7 mouse cellular contexts compared by ENCODE assay signal in genomic region chr9:21037481-21037891, GRCm38 (mm10). TPM values are rescaled to one million over a fixed set of nuclear protein-coding genes. Genes with fewer than 3 reads are reported as not detected.
DNase-seq lines count a peak whose midpoint lies in the region; ATAC-seq lines count a peak whose summit lies in the region.

No protein-coding gene starts in this region.

- peak; percentile 15; the same call in 1 of the 2 replicates for ATAC-seq in lung, embryonic 15.5 days (ENCODE audit: borderline replicate concordance, extremely low read depth, low FRiP score, low TSS enrichment)
- ATAC-seq in forebrain, embryonic 11.5 days (replicated peaks; ENCODE audit: low FRiP score), result 0 out of 2 replicates have a peak, but pooled peaks have one; percentile 16
- peak; percentile 74; the same call in 1 of the 2 replicates for ATAC-seq in hindbrain, embryonic 14.5 days (ENCODE audit: low FRiP score)
- ATAC-seq in limb, embryonic 13.5 days (ENCODE audit: low FRiP score, low read depth), result no peak

- H3K27ac ChIP-seq in lung, embryonic 15.5 days, result no peak overlapping the region
- H3K27ac ChIP-seq in forebrain, embryonic 11.5 days (ENCODE audit: low read depth, low read length), result no peak overlapping the region
- no peak overlapping the region for H3K27ac ChIP-seq in hindbrain, embryonic 14.5 days
- no peak overlapping the region for H3K27ac ChIP-seq in limb, embryonic 13.5 days

- H3K27me3 ChIP-seq in lung, embryonic 15.5 days, result peaks cover 75% of the 10 kb centered on the region
- peaks cover 70% of the 10 kb centered on the region for H3K27me3 ChIP-seq in forebrain, embryonic 11.5 days (ENCODE audit: control insufficient read depth, insufficient read depth, low read length)
- H3K27me3 ChIP-seq in hindbrain, embryonic 14.5 days (ENCODE audit: control insufficient read depth, insufficient read depth, low read length), result peaks cover 82% of the 10 kb centered on the region
- H3K27me3 ChIP-seq in limb, embryonic 13.5 days, result peaks cover 83% of the 10 kb centered on the region

- H3K36me3 ChIP-seq in lung, embryonic 15.5 days, result no peaks in the 10 kb centered on the region
- H3K36me3 ChIP-seq in forebrain, embryonic 11.5 days (ENCODE audit: control insufficient read depth, insufficient read depth, low read length), result no peaks in the 10 kb centered on the region
- H3K36me3 ChIP-seq in hindbrain, embryonic 14.5 days (replicated peaks; ENCODE audit: control insufficient read depth, insufficient read depth), result no peaks in the 10 kb centered on the region
- H3K36me3 ChIP-seq in limb, embryonic 13.5 days, result no peaks in the 10 kb centered on the region

- DNase-seq in lung, postnatal 25 days (ENCODE audit: low spot score), result no peak
- peak; percentile 72 for DNase-seq in forebrain, embryonic 11.5 days (ENCODE audit: low spot score)
- peak; percentile 61 for DNase-seq in hindbrain, embryonic 14.5 days (ENCODE audit: low spot score)
- DNase-seq in right cerebral cortex, postnatal 10 days (ENCODE audit: low spot score in 2 of 2), result peak; percentile 65 to 70
- DNase-seq in spleen, adult 12 weeks (ENCODE audit: low spot score), result no peak

- peaks cover 44% of the 10 kb centered on the region for H3K4me1 ChIP-seq in lung, embryonic 15.5 days
- H3K4me1 ChIP-seq in forebrain, embryonic 11.5 days (replicated peaks; ENCODE audit: control insufficient read depth, insufficient read depth, low read length), result peaks cover 13% of the 10 kb centered on the region
- peaks cover 36% of the 10 kb centered on the region for H3K4me1 ChIP-seq in hindbrain, embryonic 14.5 days (replicated peaks; ENCODE audit: control insufficient read depth, insufficient read depth, low read length)
- peaks cover 37% of the 10 kb centered on the region for H3K4me1 ChIP-seq in limb, embryonic 13.5 days

- peak overlapping the region; percentile 76 for H3K4me2 ChIP-seq in lung, embryonic 15.5 days
- H3K4me2 ChIP-seq in forebrain, embryonic 11.5 days (ENCODE audit: low read depth, low read length, severe bottlenecking), result peak overlapping the region; percentile 49
- H3K4me2 ChIP-seq in hindbrain, embryonic 14.5 days (replicated peaks), result peak overlapping the region; percentile 76
- H3K4me2 ChIP-seq in limb, embryonic 13.5 days (replicated peaks), result peak overlapping the region; percentile 70

- WGBS in lung, embryonic 15.5 days, result 2% methylated on average over 31 of the region's 31 CpGs
- under 1% methylated on average over 31 of the region's 31 CpGs for WGBS in forebrain, embryonic 11.5 days
- under 1% methylated on average over 31 of the region's 31 CpGs for WGBS in hindbrain, embryonic 14.5 days
- 2% methylated on average over 31 of the region's 31 CpGs for WGBS in limb, embryonic 13.5 days

- H3K9me3 ChIP-seq in lung, embryonic 15.5 days, result no peaks in the 10 kb centered on the region
- H3K9me3 ChIP-seq in forebrain, embryonic 11.5 days (ENCODE audit: control insufficient read depth, low read length), result no peaks in the 10 kb centered on the region
- no peaks in the 10 kb centered on the region for H3K9me3 ChIP-seq in hindbrain, embryonic 14.5 days (ENCODE audit: control insufficient read depth, low read length)
- H3K9me3 ChIP-seq in limb, embryonic 13.5 days, result 0 out of 2 replicates have a peak, but pooled peaks cover 5% of the 10 kb centered on the region

- peak overlapping the region; percentile 22 for H3K9ac ChIP-seq in lung, embryonic 15.5 days
- H3K9ac ChIP-seq in forebrain, embryonic 11.5 days (ENCODE audit: low read length), result peak overlapping the region; percentile 20; the same call in 1 of the 2 replicates
- peak overlapping the region; percentile 70 for H3K9ac ChIP-seq in hindbrain, embryonic 14.5 days
- H3K9ac ChIP-seq in limb, embryonic 13.5 days, result peak overlapping the region; percentile 51

- peak overlapping the region; percentile 39 for H3K4me3 ChIP-seq in lung, embryonic 15.5 days
- H3K4me3 ChIP-seq in forebrain, embryonic 11.5 days (ENCODE audit: low read depth, low read length), result peak overlapping the region; percentile 24
- peak overlapping the region; percentile 46 for H3K4me3 ChIP-seq in hindbrain, embryonic 14.5 days (replicated peaks; ENCODE audit: low read length)
- peak overlapping the region; percentile 45 for H3K4me3 ChIP-seq in limb, embryonic 13.5 days

RNA-seq across cellular contexts. Expression of gene Icam5, which starts 5.6 kb away (rescaled TPM):
- 0.17 and 0.23 TPM in 2 replicates for polyA plus RNA-seq in lung, embryonic 15.5 days (2015; fragmentation: Nextera tagmentation; extraction: Ambion mirVana)
- polyA plus RNA-seq in forebrain, embryonic 11.5 days (2014; fragmentation: Nextera tagmentation; extraction: Ambion mirVana), result not detected in 2 replicates
- polyA plus RNA-seq in hindbrain, embryonic 14.5 days (2014; fragmentation: Nextera tagmentation; extraction: Ambion mirVana), result 1.6 and 1.9 TPM in 2 replicates
- 0.05 and 0.08 TPM in 2 replicates for polyA plus RNA-seq in limb, embryonic 13.5 days (2015; fragmentation: Nextera tagmentation; extraction: Ambion mirVana)

RNA-seq across cellular contexts. Expression of gene Icam4, which starts 8.3 kb away (rescaled TPM):
- 2.4 and 2.9 TPM in 2 replicates for polyA plus RNA-seq in lung, embryonic 15.5 days (2015; fragmentation: Nextera tagmentation; extraction: Ambion mirVana)
- polyA plus RNA-seq in forebrain, embryonic 11.5 days (2014; fragmentation: Nextera tagmentation; extraction: Ambion mirVana), result 5.8 and 6.2 TPM in 2 replicates
- 0.31 TPM in 1 of 2 replicates, not detected in the other for polyA plus RNA-seq in hindbrain, embryonic 14.5 days (2014; fragmentation: Nextera tagmentation; extraction: Ambion mirVana)
- polyA plus RNA-seq in limb, embryonic 13.5 days (2015; fragmentation: Nextera tagmentation; extraction: Ambion mirVana), result 0.62 and 2.2 TPM in 2 replicates

RNA-seq across cellular contexts. Expression of gene Icam1, which starts 21.7 kb away (rescaled TPM):
- polyA plus RNA-seq in lung, embryonic 15.5 days (2015; fragmentation: Nextera tagmentation; extraction: Ambion mirVana), result 55.1 and 57.5 TPM in 2 replicates
- polyA plus RNA-seq in forebrain, embryonic 11.5 days (2014; fragmentation: Nextera tagmentation; extraction: Ambion mirVana), result 4.2 and 4.8 TPM in 2 replicates
- polyA plus RNA-seq in hindbrain, embryonic 14.5 days (2014; fragmentation: Nextera tagmentation; extraction: Ambion mirVana), result 3.6 and 3.8 TPM in 2 replicates
- 12.3 and 13.9 TPM in 2 replicates for polyA plus RNA-seq in limb, embryonic 13.5 days (2015; fragmentation: Nextera tagmentation; extraction: Ambion mirVana)

RNA-seq across cellular contexts. Expression of gene Zglp1, which starts 29.4 kb away (rescaled TPM):
- 0.76 and 2.1 TPM in 2 replicates for polyA plus RNA-seq in lung, embryonic 15.5 days (2015; fragmentation: Nextera tagmentation; extraction: Ambion mirVana)
- 1.2 and 2.9 TPM in 2 replicates for polyA plus RNA-seq in forebrain, embryonic 11.5 days (2014; fragmentation: Nextera tagmentation; extraction: Ambion mirVana)
- 1.0 and 2.0 TPM in 2 replicates for polyA plus RNA-seq in hindbrain, embryonic 14.5 days (2014; fragmentation: Nextera tagmentation; extraction: Ambion mirVana)
- polyA plus RNA-seq in limb, embryonic 13.5 days (2015; fragmentation: Nextera tagmentation; extraction: Ambion mirVana), result 1.0 and 1.3 TPM in 2 replicates

RNA-seq across cellular contexts. Expression of gene Mrpl4, which starts 34.9 kb away (rescaled TPM):
- 157 and 160 TPM in 2 replicates for polyA plus RNA-seq in lung, embryonic 15.5 days (2015; fragmentation: Nextera tagmentation; extraction: Ambion mirVana)
- polyA plus RNA-seq in forebrain, embryonic 11.5 days (2014; fragmentation: Nextera tagmentation; extraction: Ambion mirVana), result 119 and 130 TPM in 2 replicates
- 97.3 and 102 TPM in 2 replicates for polyA plus RNA-seq in hindbrain, embryonic 14.5 days (2014; fragmentation: Nextera tagmentation; extraction: Ambion mirVana)
- 131 and 133 TPM in 2 replicates for polyA plus RNA-seq in limb, embryonic 13.5 days (2015; fragmentation: Nextera tagmentation; extraction: Ambion mirVana)

Comparison
In these comparisons a context has a peak if more than half of its experiments do, and no peak if none do; other contexts are left out.
1. H3K9ac ChIP-seq: peak in every context shown above with its lines; median percentile 70 in hindbrain, embryonic 14.5 days; 51 in limb, embryonic 13.5 days; 22 in lung, embryonic 15.5 days; 20 in forebrain, embryonic 11.5 days.
2. DNase-seq: peak in forebrain, embryonic 11.5 days (single experiment), hindbrain, embryonic 14.5 days (single experiment) and right cerebral cortex, postnatal 10 days (2 of 2); none in lung, postnatal 25 days (single experiment) and spleen, adult 12 weeks (single experiment).
3. Peak in every context shown above with its lines, with median percentiles within 50 percentile points of each other: H3K4me2 ChIP-seq and H3K4me3 ChIP-seq.